Mouse (Mus musculus): ENCODE results near the gene Sertm1. TPM values are rescaled to one million over a fixed set of nuclear protein-coding genes. Genes with fewer than 3 reads are reported as not detected.

Gene Sertm1
- polyA plus RNA-seq, 1 experiment, result 3.4 TPM

DNA sequence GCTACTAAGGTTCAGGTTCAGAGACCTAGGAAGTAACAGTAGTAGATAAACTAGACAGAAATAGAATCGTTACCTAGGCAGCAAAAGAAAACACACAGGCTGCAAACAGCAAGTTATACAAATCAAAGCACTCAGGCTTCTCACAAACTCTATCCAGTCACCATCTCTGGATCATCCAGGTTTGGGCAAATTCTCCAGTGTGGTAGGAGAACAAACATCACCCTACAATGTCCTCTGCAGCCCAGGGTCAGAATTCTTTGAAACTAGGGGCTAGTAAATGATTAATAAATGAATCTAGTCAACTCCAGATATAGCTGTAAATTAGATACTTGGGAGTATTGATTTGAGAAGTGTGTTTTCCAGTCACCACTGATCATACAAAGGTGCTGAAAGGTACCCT lies 6.8 kb downstream of the Sertm1 start:
- WGBS, result 97% methylated on average over 1 of the region's 1 CpGs
- Histone ChIP-seq H3K4me3 (replicated peaks; ENCODE audit: insufficient read depth, low read depth, low read length) (no peak overlapping the region), H3K4me1 (ENCODE audit: control insufficient read depth, insufficient read depth, low read length) (no peaks in the 10 kb centered on the region), H3K27ac (ENCODE audit: insufficient read depth, low read length) (no peak overlapping the region), H3K27me3 (ENCODE audit: control insufficient read depth, insufficient read depth, low read length) (no peaks in the 10 kb centered on the region)
- no peak for TF ChIP-seq CTCF (IDR thresholded peaks at IDR 0.05; ENCODE audit: borderline replicate concordance, insufficient read depth, low read depth, low read length)
- no peak for TF ChIP-seq POLR2A (IDR thresholded peaks at IDR 0.05; ENCODE audit: borderline replicate concordance, insufficient read depth, low read length)
- no peak for DNase-seq

DNA sequence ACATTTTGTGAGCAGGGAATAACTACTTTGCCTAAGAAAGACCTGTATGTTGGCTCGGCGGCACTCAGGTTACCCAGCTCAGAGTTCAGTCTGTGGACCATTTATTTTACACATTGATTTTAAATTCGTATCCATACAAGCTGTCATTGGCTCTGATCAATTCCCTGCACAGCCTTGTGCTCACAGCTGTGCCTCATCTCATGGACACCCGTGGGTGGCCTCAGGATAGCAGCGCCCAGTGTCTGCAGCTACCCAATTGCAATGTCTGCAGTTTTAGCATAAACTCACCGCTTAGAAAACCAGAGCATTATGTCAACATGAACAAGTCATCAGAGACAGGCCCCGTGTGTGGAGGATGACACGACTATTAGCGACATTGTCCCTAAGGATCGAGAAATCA lies 17.7 kb downstream of the Sertm1 start:
- Histone ChIP-seq H3K27me3 (ENCODE audit: control insufficient read depth, insufficient read depth, low read length) (no peaks in the 10 kb centered on the region), H3K4me3 (replicated peaks; ENCODE audit: insufficient read depth, low read depth, low read length) (no peak overlapping the region), H3K4me1 (ENCODE audit: control insufficient read depth, insufficient read depth, low read length) (0 out of 2 replicates have a peak, but pooled peaks cover 3% of the 10 kb centered on the region), H3K27ac (ENCODE audit: insufficient read depth, low read length) (no peak overlapping the region)
- DNase-seq, result no peak
- WGBS, result 86% methylated on average over 10 of the region's 10 CpGs
- TF ChIP-seq POLR2A (IDR thresholded peaks at IDR 0.05; ENCODE audit: borderline replicate concordance, insufficient read depth, low read length) (no peak), CTCF (IDR thresholded peaks at IDR 0.05; ENCODE audit: borderline replicate concordance, insufficient read depth, low read depth, low read length) (no peak)

DNA sequence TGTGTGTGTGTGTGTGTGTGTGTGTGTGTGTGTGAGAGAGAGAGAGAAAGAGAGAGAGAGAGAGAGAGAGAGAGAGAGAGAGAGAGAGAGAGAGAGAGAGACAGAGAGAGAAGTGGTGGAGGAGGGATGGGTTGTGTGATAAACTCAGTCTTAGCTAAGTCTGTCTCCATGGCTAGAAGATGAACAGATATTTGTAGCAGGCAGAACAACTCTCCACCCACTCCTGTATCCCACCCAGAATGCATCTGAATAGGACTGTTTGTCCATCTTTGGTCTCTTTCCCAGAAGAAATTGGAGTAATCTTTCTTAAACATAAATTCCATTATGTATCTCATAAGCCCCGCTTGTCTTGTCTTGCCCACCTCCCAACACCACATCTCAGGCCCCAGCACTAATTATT lies 20.8 kb downstream of the Sertm1 start:
- Histone ChIP-seq H3K27me3 (ENCODE audit: control insufficient read depth, insufficient read depth, low read length) (no peaks in the 10 kb centered on the region), H3K4me3 (replicated peaks; ENCODE audit: insufficient read depth, low read depth, low read length) (no peak overlapping the region), H3K27ac (ENCODE audit: insufficient read depth, low read length) (no peak overlapping the region), H3K4me1 (ENCODE audit: control insufficient read depth, insufficient read depth, low read length) (0 out of 2 replicates have a peak, but pooled peaks cover 3% of the 10 kb centered on the region)
- TF ChIP-seq POLR2A (IDR thresholded peaks at IDR 0.05; ENCODE audit: borderline replicate concordance, insufficient read depth, low read length) (no peak), CTCF (IDR thresholded peaks at IDR 0.05; ENCODE audit: borderline replicate concordance, insufficient read depth, low read depth, low read length) (no peak)
- 71% methylated on average over 1 of the region's 1 CpGs for WGBS
- DNase-seq, result no peak

DNA sequence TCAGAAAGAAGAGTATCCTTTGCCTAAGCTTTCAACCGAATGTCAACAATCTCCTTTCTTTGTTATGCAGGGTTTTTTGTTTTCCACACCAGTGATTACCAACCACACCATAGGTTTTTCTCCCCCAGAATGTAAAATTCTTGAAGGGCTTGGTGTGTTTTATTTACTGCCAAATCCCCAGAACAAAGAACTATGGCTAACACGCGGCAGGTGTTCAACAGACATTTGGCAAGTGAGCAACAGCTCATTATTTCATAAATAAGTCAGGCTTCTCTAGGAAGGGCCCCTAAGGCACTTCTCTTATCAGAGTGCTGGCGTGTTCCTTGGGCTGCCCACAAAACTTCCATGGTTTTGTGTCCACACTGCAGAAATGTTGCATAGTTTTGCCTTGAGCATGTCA lies 23.5 kb downstream of the Sertm1 start:
- 12% methylated on average over 4 of the region's 4 CpGs for WGBS
- Histone ChIP-seq H3K4me3 (replicated peaks; ENCODE audit: insufficient read depth, low read depth, low read length) (no peak overlapping the region), H3K27ac (ENCODE audit: insufficient read depth, low read length) (no peak overlapping the region), H3K27me3 (ENCODE audit: control insufficient read depth, insufficient read depth, low read length) (no peaks in the 10 kb centered on the region), H3K4me1 (ENCODE audit: control insufficient read depth, insufficient read depth, low read length) (no peaks in the 10 kb centered on the region)
- no peak for DNase-seq
- TF ChIP-seq CTCF (IDR thresholded peaks at IDR 0.05; ENCODE audit: borderline replicate concordance, insufficient read depth, low read depth, low read length), result no peak
- TF ChIP-seq POLR2A (IDR thresholded peaks at IDR 0.05; ENCODE audit: borderline replicate concordance, insufficient read depth, low read length), result no peak

DNA sequence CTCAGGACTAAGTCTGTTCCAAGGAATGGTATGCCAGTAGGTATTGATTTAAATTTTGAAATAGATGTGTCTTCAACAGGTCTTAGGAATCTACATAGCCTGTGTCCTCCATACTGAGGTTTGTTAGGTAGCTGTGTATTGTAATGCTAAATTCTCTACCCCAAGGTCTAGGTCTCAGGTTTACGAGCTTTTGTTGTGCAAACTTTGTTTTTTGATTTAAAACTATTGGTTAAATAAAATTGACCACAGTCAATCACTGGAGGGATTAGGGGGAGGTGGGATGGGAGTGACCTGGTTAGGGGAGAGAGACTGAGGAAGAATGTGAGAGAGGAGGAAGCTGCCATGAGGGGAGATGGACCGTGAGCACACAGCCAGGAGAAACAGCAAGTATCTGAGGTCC lies 29.2 kb downstream of the Sertm1 start:
- no peak overlapping the region for H3K4me3 ChIP-seq (replicated peaks; ENCODE audit: insufficient read depth, low read depth, low read length)
- no peak for DNase-seq
- no peak overlapping the region for H3K27ac ChIP-seq (ENCODE audit: insufficient read depth, low read length)
- WGBS, result 88% methylated on average over 2 of the region's 2 CpGs
- TF ChIP-seq CTCF (IDR thresholded peaks at IDR 0.05; ENCODE audit: borderline replicate concordance, insufficient read depth, low read depth, low read length) (no peak), POLR2A (IDR thresholded peaks at IDR 0.05; ENCODE audit: borderline replicate concordance, insufficient read depth, low read length) (no peak)
- H3K4me1 ChIP-seq (ENCODE audit: control insufficient read depth, insufficient read depth, low read length), result no peaks in the 10 kb centered on the region
- no peaks in the 10 kb centered on the region for H3K27me3 ChIP-seq (ENCODE audit: control insufficient read depth, insufficient read depth, low read length)

Other genes with a start within 250 kb of the Sertm1 start
- 57.6 and 63.2 TPM in 2 replicates for gene Supt20, start 223.1 kb downstream of the Sertm1 start, polyA plus RNA-seq (2012; rRNA removed)
- gene Gm21958, start 201.5 kb downstream of the Sertm1 start, polyA plus RNA-seq (2012; rRNA removed), result not detected in 2 replicates
- gene Exosc8, start 180.5 kb downstream of the Sertm1 start, polyA plus RNA-seq (2012; rRNA removed), result 42.6 TPM in 2 replicates
- 25.9 and 26.0 TPM in 2 replicates for gene Alg5, start 180.3 kb downstream of the Sertm1 start, polyA plus RNA-seq (2012; rRNA removed)
- gene Smad9, start 160.3 kb downstream of the Sertm1 start, polyA plus RNA-seq (2012; rRNA removed), result 13.7 and 15.5 TPM in 2 replicates
- 61.4 and 69.0 TPM in 2 replicates for gene Rfxap, start 108.1 kb downstream of the Sertm1 start, polyA plus RNA-seq (2012; rRNA removed)
- gene Ccna1, start 139.6 kb upstream of the Sertm1 start, polyA plus RNA-seq (2012; rRNA removed), result 0.19 and 0.64 TPM in 2 replicates
- gene Spg20, start 196.2 kb upstream of the Sertm1 start, polyA plus RNA-seq (2012; rRNA removed), result 30.2 and 36.0 TPM in 2 replicates
- gene Ccdc169, start 221.5 kb upstream of the Sertm1 start, polyA plus RNA-seq (2012; rRNA removed), result 0.41 and 0.59 TPM in 2 replicates

Measured in cerebellum, adult 2 months (tissue).